Mouse (Mus musculus) C2C12 (cell line): Measurements from ENCODE around the gene D8Ertd738e. TPM values are rescaled to one million over a fixed set of nuclear protein-coding genes. Genes with fewer than 3 reads are reported as not detected.
A peak's percentile ranks its signal among the peaks of the same experiment; 100 is the strongest.
"Not testable (repeated sequence)": the region's sequence is repeated elsewhere in the genome, so short reads cannot be mapped to it uniquely, and the experiment has no call there.

Experiments used
- H3K27me3 ChIP-seq: one replicate; pipeline ENCODE4 v1.6.1; 2011; ENCODE audit not compliant: control insufficient read depth, insufficient read depth, insufficient read length
- H3K36me3 ChIP-seq: one replicate; pipeline ENCODE4 v1.6.1; 2011; ENCODE audit not compliant: control insufficient read depth, insufficient read depth
- H3K4me3 ChIP-seq: one replicate; pipeline ENCODE4 v1.5.1; 2011; ENCODE audit warnings: mild to moderate bottlenecking, control low read depth; ENCODE audit not compliant: poor library complexity, insufficient read depth, severe bottlenecking
- H3K79me2 ChIP-seq: one replicate; pipeline ENCODE4 v1.6.1; 2011; ENCODE audit not compliant: control insufficient read depth, insufficient read depth
- H3K79me3 ChIP-seq: one replicate; pipeline ENCODE4 v1.6.1; 2011; ENCODE audit warnings: low read depth, control low read depth
- H3ac ChIP-seq: one replicate; pipeline ENCODE3; 2011; ENCODE audit warnings: low read depth; ENCODE audit not compliant: control insufficient read depth, insufficient read length
- CEBPB ChIP-seq: IDR thresholded peaks from one replicate; pipeline ENCODE4 v1.6.1; 2011; ENCODE audit warnings: low read depth, mild to moderate bottlenecking, control low read depth, moderate library complexity
- CTCF ChIP-seq: IDR thresholded peaks from one replicate; pipeline ENCODE4 v1.5.1; 2011; ENCODE audit not compliant: control insufficient read depth, insufficient read depth, insufficient read length
- FOSL1 ChIP-seq: IDR thresholded peaks from one replicate; pipeline ENCODE4 v1.8.0; 2011; ENCODE audit warnings: mild to moderate bottlenecking, low read length; ENCODE audit not compliant: poor library complexity, insufficient read depth, severe bottlenecking
- MAX ChIP-seq: IDR thresholded peaks from one replicate; pipeline ENCODE4 v1.6.1; 2011; ENCODE audit warnings: mild to moderate bottlenecking, control low read depth
- MYOD1 ChIP-seq: IDR thresholded peaks from one replicate; pipeline ENCODE4 v1.6.1; 2011; ENCODE audit warnings: low read depth; ENCODE audit not compliant: control insufficient read depth, insufficient read length
- MYOG ChIP-seq: IDR thresholded peaks from one replicate; pipeline ENCODE4 v1.6.1; 2011; ENCODE audit not compliant: control insufficient read depth, insufficient read length; ENCODE audit errors: extremely low read depth
- USF1 ChIP-seq: IDR thresholded peaks from one replicate; pipeline ENCODE4 v1.6.1; 2011; ENCODE audit warnings: low read depth, mild to moderate bottlenecking, control low read depth, moderate library complexity
- long read RNA-seq, 2 experiments: library from polyadenylated mRNA; unstranded; transcript quantifications; one replicate each; pipeline ENCODE4 v2.0.0; 2019 to 2020
- polyA plus RNA-seq: library from polyadenylated mRNA; unstranded; fragments of >200 nt; fragmentation: generic; extraction: Trizol; gene quantifications from one replicate; pipeline ENCODE4 v1.2.1, GENCODE M21; 2012; ENCODE audit warnings: missing spikeins

The D8Ertd738e gene
- polyA plus RNA-seq, result 281 TPM
- long read RNA-seq, experiment 1, transcript D8Ertd738e-201 (3 exons, 616 nt), result major isoform, 469 of 502 reads
- long read RNA-seq, experiment 1, partial matches to known transcripts, result 23 of 502 reads
- long read RNA-seq, experiment 1, other reads (novel, unspliced or antisense), result 10 of 502 reads
- long read RNA-seq, experiment 2, transcript D8Ertd738e-201 (3 exons, 616 nt), result major isoform, 91 of 93 reads
- long read RNA-seq, experiment 2, partial matches to known transcripts, result 1 of 93 reads
- long read RNA-seq, experiment 2, other reads (novel, unspliced or antisense), result 1 of 93 reads

DNA sequence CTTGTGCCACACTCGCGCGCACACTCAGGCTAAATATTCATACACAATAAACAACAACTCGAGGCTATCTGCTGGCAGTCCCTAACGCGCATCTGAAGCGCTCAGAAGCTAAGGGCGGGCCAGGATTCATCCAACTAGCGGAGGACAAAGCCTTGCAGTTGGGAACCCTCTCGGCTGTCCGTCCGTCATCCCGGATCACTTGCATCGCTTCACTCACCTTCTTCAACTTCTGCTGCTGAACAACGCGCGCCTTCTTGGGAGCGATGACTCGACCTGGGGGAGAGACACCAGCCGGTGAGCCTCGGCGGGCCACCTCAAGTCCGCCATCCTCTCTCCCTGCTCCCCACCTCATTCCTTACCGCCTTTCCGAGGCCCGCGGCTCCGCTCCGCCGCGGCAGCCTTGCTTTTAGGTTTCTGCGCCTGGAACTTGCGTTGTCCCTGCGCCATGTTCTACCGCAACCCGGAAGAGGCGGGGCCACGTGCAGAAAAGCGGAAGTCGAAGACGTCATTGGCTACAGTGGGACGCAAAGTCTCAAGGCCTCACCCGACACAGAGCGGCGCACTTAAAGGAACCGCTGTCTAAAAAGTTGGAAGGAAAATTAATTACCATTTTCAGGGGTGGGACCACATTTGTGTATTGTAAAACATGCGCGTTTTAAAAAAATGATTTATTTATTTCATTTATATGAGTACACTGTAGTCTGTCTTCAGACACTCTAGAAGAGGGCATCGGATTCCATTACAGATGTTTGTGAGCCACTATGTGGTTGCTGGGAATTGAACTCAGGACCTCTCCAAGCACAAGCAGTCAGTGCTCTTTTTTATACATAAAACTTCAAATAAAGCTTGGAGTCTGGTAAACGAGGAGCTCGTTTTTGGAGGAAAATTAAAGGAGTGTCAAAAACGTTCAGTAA is at the start of gene D8Ertd738e:
D8Ertd738e (minus strand) TSS at position 463 of the 914 bp plus-strand sequence.
- H3K27me3 ChIP-seq, result no peaks in the 10 kb centered on the region
- peaks cover 21% of the 10 kb centered on the region for H3K79me3 ChIP-seq
- H3K4me3 ChIP-seq, result peak within 1 kb of the TSS; percentile 85
- peaks cover 32% of the 10 kb centered on the region for H3K79me2 ChIP-seq
- TF ChIP-seq CEBPB (no peak), USF1 (peak; percentile 84), MYOG (no peak), MYOD1 (no peak), FOSL1 (no peak), CTCF (no peak), MAX (peak; percentile 92)
- peaks cover 58% of the 10 kb centered on the region for H3K36me3 ChIP-seq
- H3ac ChIP-seq, result peak within 1 kb of the TSS; percentile 86

DNA sequence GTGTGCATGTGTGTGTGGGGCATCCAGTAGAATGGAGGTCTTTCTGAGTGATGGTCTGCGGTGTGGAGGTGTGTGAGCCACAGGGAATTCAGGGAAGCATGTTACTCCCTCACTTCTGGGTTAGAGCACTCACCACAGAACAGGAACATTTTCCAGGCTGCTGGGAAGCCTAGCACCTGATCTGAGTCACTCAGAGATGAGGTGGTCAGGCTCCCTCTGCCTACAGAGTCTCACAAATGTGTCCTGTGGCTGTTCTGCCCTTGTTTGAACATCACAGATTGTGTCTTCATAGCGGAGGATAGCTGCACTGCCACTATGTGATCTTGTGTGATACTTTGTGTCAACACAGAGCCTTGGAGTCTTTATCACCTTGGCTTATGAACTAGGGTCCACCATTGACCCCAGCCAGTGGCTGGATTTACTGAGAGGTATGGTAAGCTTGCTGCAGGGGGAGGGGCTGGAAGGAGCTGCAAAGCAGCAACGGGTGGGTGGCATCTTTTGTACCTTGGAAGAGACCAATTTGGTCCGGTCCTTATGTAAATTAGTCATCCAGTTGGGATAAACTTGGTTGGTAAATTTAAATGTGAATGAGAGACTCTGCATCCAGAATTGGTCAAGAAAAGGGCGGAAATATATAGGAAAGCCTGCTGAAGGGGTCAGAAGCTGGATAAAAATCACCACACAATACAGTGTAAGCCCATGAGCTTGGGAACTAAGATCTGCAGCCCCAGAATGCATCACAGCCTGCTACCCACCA is 47.7 kb upstream of the D8Ertd738e start:
- H3K79me2 ChIP-seq, result no peaks in the 10 kb centered on the region
- TF ChIP-seq CTCF (no peak), CEBPB (no peak), MYOG (no peak), MYOD1 (no peak), FOSL1 (no peak), USF1 (no peak), MAX (no peak)
- no peaks in the 10 kb centered on the region for H3K36me3 ChIP-seq

DNA sequence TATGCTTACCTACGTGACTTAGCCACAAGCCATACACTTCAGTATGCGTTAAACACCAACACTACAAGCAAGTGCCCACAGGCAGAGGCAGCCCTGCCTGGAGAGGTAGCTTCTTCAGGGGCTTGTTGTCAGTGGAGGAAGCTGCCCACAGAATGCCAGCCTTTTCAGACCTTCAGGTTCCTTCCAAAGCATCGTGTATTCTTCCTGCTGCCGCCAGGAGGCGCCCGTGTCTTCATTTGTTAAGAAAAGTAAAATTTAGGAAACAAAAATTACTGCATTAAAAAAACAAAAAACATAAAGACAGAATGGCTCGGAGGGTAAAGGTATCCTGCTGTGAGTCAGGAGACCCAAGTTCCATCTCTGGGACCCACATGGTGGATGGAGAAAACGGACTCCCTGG is 42.2 kb upstream of the D8Ertd738e start:
- no peaks in the 10 kb centered on the region for H3K36me3 ChIP-seq
- TF ChIP-seq MYOG, result no peak
- TF ChIP-seq CEBPB, result no peak
- TF ChIP-seq CTCF, result peak; percentile 33
- H3ac ChIP-seq, result no peak overlapping the region
- no peak overlapping the region for H3K4me3 ChIP-seq
- H3K79me3 ChIP-seq, result no peaks in the 10 kb centered on the region
- no peaks in the 10 kb centered on the region for H3K79me2 ChIP-seq
- H3K27me3 ChIP-seq, result peaks cover 9% of the 10 kb centered on the region

More for the DNA sequence above, 47.7 kb upstream of the D8Ertd738e start:
- H3K27me3 ChIP-seq, result peaks cover 21% of the 10 kb centered on the region
- H3ac ChIP-seq, result no peak overlapping the region
- no peak overlapping the region for H3K4me3 ChIP-seq
- H3K79me3 ChIP-seq, result no peaks in the 10 kb centered on the region

DNA sequence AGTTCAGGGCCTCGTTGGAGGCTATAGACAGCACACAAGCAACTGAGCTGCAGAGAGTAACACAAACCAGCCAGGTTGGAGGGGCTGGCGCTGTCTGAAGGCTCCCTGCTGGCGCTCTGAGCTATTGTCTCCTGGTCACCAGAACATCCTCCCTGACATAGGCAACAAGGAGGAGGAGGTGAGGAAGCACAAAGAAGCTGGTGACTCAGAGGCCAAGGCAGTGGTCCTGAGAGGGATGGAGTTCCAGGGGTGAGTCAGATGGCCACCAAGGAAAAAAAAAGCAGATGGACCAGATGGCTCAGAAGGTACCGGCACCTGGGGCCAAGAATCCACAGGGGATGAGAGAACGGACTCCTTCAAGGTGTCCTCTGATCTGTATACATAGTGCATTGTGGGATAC is 41.6 kb upstream of the D8Ertd738e start:
- peaks cover 5% of the 10 kb centered on the region for H3K27me3 ChIP-seq
- H3K36me3 ChIP-seq, result no peaks in the 10 kb centered on the region
- no peaks in the 10 kb centered on the region for H3K79me3 ChIP-seq
- H3K4me3 ChIP-seq, result no peak overlapping the region
- no peak for TF ChIP-seq USF1
- TF ChIP-seq MYOD1, result no peak
- TF ChIP-seq MAX, result no peak
- no peak for TF ChIP-seq MYOG
- TF ChIP-seq CEBPB, result no peak
- no peak for TF ChIP-seq FOSL1
- TF ChIP-seq CTCF, result no peak
- H3ac ChIP-seq, result no peak overlapping the region
- H3K79me2 ChIP-seq, result no peaks in the 10 kb centered on the region

DNA sequence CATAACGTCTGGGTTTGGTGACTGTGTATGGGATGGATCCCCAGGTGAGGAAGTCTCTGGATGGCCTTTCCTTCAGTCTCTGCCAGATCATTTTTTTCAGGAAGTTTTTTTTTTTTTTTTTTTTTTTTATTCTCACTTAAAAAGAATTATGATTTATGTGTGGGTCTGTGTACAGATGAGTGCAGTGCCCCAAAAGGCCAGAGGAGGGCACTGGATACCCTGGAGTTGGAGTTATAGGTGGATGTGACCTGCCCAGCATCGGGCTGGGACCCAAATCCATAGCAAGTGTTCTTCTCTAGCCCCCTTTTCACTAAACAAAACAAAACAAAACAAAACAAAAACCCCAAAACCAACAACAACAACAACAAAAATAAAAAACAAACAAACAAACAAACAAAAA is 39.4 kb upstream of the D8Ertd738e start:
- Histone ChIP-seq H3K4me3 (no peak overlapping the region), H3K27me3 (peaks cover 3% of the 10 kb centered on the region), H3ac (no peak overlapping the region), H3K36me3 (no peaks in the 10 kb centered on the region), H3K79me3 (no peaks in the 10 kb centered on the region), H3K79me2 (no peaks in the 10 kb centered on the region)
- no peak for TF ChIP-seq MAX
- no peak for TF ChIP-seq MYOD1
- no peak for TF ChIP-seq CTCF
- TF ChIP-seq MYOG, result no peak
- no peak for TF ChIP-seq CEBPB
- no peak for TF ChIP-seq USF1
- no peak for TF ChIP-seq FOSL1

DNA sequence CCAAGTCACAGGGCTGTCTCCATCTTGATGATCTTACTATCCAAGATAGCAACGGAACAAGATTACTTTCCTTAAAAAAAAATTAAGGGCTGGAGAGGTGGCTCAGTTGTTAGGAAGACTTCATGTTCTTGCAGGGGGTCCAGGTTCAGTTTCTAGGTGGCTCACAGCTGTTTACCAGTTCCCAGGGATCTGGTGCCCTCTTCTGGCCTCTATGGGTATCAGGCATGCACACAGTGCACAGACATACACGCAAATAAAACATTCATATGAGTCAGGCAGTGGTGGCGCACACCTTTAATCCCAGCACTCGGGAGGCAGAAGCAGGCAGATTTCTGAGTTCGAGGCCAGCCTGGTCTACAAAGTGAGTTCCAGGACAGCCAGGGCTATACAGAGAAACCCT is 36.1 kb upstream of the D8Ertd738e start:
- not testable (repeated sequence) for H3K27me3 ChIP-seq, H3ac ChIP-seq, H3K36me3 ChIP-seq, H3K79me2 ChIP-seq, H3K79me3 ChIP-seq, H3K4me3 ChIP-seq
